Mouse (Mus musculus) urinary bladder, postnatal 25 days (tissue): ENCODE measurements around the gene Slco1a5.
"Not testable (repeated sequence)": the region's sequence is repeated elsewhere in the genome, so short reads cannot be mapped to it uniquely, and the experiment has no call there.

Source experiments
- DNase-seq: peaks from one replicate; pipeline ENCODE4 v3.0.0; 2022; ENCODE audit warnings: low spot score

Gene Slco1a5

DNA sequence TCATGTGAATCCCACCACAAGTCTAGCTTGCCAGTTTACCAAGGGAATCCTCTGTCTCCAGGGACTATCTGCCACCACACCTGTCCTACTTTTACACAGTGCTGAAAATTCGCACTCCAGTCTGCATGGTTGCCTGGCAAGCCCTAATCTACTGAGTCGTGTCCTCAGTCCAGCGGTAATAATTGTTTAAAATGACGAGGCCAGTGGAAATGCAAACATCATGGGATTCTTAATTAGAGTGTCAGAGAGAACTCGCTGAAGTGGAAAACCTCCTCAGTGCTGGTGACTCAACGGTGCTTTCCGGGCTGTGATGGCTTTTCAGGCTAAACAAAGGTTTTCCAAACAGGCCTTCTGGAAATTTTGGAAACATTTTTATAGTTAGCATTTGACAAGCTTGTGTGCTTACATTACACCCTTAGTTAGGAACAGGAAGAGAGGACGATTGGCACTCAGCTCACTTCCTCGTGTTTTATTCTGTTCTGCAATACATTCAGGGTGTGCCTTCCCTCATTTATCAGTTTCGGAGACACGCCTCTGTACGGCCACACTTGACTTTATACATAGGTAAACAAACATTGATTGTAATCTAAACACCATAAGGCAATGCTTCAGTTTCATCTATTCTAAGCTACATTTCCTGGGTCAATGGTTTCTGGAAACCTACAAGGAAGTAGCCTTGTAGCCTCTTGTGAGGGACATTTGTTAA, 33.2 kb downstream of the Slco1a5 start:
- no peak for DNase-seq

DNA sequence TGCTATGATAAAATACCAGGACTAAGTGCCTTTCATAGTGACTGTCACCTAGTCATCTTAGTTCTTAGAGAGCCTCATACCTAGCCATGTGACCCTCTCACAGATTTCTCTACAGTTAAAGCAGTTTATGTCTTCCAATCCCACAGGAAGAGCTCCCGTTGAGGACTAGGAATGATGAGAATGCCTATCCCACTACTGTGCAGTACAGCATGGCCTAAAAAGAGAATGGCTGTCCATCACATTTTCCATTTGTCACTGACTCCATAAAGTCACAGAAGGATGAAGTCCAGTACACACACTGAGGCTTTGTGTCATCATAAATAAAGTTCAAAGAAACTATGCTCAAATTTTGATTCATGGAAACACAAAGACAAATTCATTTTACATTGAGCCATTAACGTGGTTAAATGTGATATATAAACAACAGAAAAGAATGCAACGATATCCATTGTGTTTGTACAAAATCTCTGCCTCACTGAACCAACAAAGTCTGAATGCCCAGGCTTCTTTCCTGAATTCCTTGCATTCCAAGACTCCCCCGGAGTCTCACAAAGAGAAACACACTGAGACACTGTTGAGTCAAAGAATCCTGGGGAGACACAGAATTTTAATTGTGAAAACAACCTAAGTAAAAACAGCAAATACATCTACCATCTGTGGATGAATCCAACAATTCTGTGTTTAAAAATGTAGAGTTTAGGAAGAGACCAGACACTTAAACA, 46.9 kb downstream of the Slco1a5 start:
- no peak for DNase-seq

DNA sequence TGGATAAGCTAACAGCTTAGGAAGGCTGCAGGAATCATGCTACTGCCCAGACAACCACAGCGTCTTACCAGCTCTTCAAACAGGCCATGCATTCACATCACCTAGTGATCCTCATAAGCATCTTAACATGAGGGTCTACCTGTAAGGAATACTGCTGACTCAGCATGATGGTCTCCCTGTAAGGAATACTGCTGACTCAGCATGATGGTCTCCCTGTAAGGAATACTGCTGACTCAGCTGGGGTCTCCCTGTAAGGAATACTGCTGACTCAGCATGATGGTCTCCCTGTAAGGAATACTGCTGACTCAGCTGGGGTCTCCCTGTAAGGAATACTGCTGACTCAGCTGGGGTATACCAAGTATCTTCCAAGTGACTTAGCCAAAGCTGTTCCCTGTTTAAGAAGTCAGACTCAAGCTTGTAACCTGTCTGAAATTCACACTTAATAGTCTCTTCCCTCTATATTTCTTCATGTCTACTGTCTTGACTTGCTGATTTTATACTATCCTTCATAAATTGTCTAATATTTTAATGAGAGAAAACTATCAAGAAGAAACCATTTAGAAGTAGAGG, 72.0 kb downstream of the Slco1a5 start:
- DNase-seq: not testable (repeated sequence)

DNA sequence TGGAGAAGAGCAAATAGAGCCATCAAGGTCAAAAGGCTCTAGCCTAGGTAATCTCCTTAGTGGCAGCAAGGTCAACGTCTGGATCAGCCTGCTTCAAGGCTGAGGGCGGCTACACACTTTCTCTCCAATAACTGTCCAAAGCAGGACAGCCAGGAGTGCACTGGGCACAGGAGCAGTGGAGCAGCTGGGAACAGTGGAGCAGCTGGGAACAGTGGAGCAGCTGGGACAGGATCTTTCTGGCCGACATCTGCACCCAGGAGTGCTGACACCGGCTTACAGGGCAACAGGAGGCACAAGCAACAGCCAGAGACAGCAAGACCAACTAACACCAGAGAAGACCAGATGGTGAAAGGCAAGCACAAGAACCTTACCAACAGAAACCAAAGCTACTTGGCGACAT, 77.7 kb downstream of the Slco1a5 start:
- no peak for DNase-seq

DNA sequence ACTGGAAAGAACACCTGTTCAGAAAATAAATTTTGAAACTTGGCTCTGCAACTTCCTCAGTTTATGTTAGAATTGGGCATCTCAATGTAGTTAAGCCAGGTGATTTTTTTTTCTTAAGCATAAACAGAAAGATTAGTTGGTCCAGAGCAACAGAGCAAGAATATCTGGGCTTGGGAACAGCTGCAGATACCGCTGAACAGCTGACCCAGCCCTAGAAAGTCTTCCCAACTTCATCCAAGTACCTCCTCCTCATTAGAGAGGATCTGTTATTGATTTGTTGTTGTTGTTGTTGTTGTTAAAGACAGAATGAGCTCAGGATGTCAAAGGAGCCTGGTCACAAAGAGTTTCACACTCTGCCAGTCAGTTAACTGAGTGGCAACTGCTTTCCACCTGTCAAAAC, 83.3 kb downstream of the Slco1a5 start:
- no peak for DNase-seq

DNA sequence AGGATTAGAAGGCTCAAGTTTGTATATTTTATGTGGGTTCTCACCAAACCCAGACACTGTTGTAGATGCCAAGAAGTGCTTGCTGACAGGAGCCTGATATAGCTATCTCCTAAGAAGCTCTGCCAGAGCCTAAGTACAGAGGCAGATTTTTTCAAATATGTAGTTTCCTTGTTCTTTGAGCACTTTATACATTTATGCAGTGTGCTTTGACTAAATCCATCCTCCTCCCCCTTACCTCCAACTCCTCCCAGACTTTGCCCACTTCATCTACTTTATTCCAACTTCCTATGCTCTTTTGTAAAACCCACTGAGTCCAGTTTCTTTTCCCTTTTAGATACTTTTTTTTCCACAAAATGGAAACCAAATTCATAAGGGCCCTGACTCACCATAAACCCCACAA, 102.6 kb downstream of the Slco1a5 start:
- no peak for DNase-seq

DNA sequence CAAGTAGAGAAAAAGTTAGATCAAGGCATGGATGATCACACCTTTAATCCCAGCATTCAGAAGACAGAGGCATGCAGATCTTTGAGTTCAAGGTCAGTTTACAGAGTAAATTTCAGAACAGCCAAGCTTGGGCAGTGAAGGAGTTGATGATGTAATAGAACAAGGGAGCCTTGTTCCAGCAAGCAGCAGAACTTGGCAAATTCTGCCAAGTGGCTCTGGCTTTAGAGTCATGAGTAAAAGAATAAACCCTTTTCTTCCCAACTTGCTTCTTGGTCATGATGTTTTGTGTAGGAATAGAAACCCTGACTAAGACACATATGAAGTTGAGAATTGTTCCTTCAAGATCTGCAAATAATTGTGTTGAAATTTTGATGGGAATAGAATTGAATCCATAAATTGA, 111.0 kb downstream of the Slco1a5 start:
- DNase-seq: no peak

DNA sequence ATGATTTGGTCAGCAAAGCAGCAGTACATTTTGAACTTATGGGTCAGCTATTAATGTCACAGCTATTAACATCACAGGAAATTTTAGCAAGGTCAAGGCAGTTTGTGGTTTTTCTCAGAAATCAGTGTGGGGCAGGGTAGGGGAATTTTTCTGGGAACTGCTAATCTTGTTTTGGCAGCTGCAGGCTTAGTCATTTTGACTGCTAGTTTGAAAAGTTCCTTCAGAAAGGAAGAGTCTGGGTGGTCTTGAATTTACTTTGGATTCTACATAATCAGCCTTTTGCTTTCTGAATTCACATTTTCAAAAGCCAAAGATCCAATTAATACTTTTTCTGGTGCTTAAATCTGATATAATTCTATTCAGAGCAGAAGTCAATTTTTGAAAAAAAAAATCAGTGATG, 113.0 kb downstream of the Slco1a5 start:
- DNase-seq: no peak

DNA sequence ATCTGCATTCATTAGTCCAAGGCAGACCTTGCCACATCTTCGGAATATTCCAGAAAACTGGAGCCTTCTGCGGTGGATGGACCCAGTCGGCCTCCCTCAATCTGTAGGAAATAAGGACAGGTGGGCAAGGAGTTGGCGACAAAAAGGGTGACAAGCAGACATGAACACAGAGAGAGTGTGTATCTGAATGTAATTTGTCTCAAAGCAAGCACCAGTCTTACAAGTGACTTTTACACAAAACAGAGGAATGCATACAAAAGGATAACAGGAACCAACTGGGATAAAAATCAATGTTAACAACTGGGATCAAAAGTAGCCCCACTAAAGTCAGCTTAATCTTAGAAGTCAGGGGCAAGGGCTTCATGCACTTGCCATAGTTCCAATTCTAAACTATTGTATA, 114.4 kb downstream of the Slco1a5 start, which contains the start of gene Slco1a6:
Gene Slco1a6 (minus strand): TSS at position 101 of the 400 bp plus-strand sequence.
- no peak for DNase-seq

DNA sequence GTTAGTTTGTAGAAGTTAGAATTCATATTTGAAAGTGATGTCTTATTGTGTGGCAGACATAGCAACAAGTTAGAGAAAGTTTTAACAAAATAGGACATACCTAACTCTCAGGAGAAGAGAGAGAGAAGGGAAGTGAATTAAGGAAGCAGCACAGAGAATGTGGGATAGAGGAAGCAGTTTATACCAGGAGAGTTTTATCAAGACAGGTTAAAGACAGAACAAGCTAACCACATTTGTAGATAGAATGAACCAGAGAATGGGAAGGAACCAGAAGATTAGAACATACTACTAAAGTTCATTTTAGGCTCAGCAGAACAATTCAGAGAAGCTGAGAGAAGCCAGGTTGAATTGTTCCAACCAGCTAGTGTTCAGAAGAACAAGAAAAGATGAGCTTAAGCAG, 122.3 kb downstream of the Slco1a5 start:
- DNase-seq: no peak

DNA sequence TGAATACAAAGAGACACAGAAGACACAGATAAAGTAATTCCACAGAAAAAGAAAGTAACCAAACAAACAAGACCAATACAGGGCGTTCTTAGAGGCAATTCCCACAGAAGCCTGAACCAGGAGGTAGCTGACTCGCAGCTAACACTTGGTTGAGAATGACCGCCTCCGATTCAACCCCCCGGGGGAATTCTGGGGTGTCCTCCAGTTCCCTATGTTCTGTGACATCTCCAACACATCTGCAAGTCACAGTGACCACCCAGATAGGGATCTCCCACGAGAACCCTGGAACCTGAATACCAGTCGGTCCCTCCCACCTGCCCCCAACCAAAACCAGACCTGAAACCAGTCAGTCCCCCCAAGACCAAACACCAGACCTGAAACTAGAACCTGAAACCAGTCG, 128.5 kb downstream of the Slco1a5 start:
- no peak for DNase-seq

DNA sequence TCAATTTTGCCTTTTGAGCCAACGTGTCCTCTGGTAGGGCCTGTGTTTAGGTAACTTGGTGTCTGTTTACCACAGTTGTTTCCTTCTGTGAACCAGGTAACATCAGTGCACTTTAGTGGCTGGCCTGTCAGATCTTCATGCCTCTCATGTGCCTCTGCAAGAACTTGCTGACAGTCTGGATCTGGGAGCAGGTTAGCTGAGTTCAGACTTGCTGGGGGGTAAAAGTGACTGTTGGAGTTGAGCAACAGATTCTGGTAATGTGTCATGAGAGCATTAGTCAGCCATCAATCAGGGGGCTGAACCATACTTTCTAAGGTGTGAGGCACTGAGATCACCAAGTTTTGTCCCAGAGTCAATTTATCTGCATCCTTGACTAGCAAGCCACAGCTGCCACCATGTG, 130.8 kb downstream of the Slco1a5 start:
- DNase-seq: no peak

DNA sequence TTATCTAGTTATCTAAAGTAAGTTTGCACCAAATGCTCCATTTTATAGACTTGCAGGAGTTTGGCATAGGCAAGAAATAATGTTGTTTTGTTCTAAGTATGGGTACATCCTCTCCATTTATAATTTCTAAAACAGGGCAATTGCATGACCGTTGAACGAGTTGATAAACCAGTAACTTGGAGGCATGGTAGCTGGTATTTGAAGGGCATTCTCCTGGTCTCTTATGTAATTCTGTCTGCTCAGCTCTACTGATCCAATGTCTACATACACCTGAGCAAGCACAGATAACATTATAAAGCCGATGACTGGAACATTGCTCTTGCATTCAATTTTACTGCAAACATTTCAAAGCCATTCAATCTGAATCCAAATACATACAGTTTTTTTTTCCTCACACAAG, 135.4 kb downstream of the Slco1a5 start:
- DNase-seq: no peak

DNA sequence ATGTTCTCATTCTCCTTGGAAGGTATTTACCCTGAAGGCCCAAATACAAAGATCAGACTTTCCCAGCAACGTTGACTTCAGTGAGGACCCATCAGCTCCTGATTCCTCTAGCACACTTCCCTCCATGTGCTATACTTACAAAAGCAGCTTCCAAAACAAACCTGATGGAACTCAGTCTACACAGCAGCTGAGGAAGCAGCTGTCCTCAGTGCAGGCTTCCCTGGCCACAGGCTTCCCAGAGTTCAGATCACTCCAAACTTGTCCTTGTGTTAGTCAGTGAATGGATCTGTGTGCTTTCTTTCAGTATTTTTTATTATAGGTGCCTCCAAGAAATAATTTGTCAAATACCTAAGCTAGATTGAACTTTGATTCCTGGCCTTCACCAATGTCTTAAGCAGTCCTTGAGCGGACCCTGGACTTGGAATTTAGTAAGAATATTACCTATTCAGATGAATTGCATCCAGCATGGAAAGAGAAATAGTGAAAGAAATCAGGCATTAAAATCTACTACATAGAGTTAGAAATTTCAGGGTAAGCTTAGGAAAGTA, 136.8 kb downstream of the Slco1a5 start:
- DNase-seq: no peak
